Mouse (Mus musculus) A20 (cell line): ENCODE data around the gene Cdkal1.

Experiments
- DNase-seq: peaks from one replicate; pipeline ENCODE4 v3.0.0-alpha.2; 2011; ENCODE audit warnings: low read depth, low spot score

Gene Cdkal1

DNA sequence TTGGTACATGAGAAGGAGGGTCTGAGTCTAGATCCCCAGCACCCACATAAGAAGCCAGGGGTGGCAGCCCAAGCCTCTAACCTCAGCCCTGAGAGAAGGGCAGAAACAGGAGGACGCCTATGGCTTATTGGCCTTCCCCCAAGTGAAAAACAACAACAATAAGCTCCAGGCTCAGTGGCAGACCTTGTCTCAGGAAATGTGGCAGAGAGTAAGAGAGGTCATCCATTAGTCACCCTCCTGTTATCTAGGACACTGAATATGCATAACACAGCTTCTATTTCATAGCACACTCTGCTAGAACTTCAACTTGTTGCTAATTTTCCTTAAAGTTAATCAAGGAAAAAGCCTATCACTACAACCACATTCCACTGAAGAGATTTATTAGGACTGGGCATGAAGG is 154.1 kb downstream of the Cdkal1 start:
- no peak for DNase-seq

DNA sequence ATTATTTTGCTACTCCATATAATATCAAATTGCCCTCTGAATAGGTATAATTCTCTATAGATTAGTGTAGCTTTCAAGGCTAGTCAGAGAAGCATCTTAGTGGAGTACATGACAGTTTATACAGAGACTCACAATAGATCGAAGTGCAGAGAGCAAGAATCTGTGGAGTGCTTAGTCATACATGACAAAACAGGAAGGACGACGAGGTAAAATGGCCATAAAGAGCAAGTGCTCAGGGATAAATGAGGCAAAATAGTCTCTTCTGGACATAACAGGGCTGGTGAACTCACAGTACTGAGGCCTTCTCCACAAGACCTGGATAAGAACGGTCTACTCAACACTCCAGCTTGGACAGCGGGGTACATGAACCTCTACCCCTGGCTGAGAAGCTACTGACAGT is 155.6 kb downstream of the Cdkal1 start:
- no peak for DNase-seq

DNA sequence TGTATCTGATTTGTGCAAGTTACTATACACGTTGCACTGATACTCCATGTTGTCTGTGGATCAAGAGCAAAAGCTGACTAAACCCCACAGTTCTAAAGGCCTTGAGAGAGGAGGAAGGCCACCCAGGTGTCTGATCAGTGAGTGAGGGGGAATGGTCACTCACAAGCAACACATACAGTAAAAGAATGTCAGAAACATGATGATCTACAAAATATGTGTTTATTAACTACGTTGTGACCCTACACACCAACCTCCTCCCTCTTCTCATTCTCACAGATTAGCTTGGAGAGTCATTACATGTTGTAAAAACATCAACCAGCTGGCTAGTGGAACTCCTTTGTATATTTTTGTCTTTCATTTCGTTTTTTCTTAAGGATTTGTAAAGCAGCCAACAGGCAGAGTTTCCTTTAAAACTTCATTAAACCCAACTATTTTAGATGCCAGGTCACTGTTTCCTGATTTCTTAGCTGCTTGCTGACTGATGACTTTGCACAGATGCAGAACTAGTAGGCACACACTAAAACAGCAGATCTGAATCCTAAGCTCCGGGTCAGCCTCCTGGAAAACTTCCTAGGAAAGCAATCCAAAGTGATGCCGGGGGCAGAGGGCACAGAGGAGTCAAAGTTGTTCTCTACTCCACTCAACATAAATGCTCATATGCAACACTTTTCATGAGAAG is 157.0 kb downstream of the Cdkal1 start:
- no peak for DNase-seq

DNA sequence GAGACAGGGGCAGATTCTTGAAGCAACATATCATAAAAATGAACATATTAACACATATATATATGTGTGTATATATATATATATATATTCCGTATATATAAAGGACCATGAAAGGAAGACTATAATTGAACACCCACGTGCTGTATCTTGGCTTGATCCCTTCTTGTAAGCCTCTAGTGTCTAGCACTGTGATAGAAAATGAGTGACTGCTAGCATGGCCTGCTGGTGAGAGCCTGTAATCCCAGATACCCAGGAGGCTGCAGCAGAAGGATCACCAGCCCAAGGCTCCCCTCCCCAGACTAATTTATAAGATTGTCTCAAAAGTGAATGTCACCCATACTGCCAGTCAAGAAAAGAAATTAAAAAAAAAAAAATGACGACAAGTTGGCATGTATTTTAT is 158.2 kb downstream of the Cdkal1 start:
- DNase-seq, result no peak

DNA sequence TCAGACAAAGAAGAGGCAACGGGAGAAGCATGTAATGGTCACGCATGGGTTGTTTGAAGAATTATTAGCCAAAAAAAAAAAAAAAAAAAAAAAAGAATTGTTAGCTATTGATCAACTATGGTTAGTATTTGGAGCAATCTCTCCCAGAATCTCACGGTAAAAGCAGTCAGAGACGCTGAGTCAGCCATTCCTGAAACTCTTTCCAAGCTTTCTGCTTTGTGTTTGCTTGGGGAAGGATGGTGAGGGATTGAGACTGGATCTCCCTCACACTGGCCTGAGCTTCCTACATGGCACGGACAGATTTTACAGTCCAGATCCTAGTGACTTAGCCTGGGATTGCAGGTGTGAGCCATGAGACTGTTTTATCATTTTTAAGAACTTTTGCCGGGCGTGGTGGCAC is 164.7 kb downstream of the Cdkal1 start:
- DNase-seq, result no peak

DNA sequence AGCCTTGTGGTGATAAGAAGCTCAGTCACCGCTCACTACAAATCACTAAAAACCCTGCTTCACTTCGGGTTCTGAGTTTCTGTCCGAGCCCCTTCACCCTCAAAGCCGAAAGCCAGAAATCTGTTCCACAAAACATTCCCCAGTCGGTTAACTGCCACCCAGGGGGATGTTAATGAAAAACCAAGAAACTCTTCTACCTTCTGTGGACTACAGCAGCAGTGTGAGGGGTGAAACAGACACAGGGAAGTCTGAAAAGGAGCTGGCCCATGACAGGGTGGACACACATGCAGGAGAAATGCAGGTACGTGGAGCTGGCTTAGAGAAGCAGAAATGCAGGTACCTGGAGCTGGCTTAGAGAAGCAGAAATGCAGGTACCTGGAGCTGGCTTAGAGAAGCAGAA is 166.6 kb downstream of the Cdkal1 start:
- no peak for DNase-seq

DNA sequence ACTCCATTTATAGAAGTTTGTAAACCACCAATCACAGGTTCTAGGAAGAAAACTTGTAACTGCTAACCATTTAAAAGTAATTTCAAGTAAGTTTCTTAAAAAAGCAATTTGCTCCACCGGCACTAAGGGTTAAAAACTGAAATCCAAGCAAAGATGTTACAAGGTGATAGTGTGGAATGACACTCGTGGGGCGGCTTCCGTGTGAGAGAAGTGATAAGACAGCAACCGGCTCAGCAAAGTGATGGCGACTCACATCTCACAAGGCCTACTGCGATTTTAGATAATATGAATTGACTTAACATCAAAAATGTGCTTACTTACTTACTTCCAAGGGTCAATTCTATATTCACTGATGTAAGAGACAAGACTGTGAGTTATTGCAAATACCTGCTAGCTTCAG is 167.6 kb downstream of the Cdkal1 start:
- no peak for DNase-seq

DNA sequence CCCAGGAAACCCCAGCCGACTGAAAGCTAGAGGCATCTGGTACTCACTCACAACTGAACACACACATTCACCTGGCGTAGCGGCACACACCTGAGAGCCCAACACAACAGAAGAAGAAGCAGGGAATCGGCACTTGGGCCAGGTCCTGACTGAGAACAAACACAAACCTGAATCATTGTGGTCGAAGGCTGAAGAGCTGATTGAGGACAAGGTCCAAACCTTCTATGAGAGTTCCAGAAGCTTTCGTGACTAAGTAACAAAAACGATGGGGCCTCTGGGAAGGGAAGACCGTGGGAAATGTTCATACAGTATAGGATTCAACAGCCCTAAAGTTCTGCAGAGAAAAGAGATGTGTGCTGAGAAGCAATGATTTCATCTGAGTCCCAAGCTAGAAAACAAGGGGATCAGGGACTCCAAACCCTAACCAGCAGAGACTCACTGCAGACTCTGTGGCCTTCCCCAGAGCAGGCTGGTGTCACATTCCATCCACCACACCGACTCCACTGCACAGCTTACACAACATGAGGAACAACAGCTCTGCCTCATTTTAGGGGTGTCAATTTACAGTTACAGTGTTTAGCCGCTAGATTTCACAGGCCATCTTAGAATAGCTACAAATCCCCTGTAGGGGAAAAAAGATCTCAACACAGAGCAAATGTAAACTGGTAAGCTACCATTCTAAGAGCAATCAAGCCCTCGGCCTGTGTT is 175.8 kb downstream of the Cdkal1 start:
- DNase-seq, result no peak

DNA sequence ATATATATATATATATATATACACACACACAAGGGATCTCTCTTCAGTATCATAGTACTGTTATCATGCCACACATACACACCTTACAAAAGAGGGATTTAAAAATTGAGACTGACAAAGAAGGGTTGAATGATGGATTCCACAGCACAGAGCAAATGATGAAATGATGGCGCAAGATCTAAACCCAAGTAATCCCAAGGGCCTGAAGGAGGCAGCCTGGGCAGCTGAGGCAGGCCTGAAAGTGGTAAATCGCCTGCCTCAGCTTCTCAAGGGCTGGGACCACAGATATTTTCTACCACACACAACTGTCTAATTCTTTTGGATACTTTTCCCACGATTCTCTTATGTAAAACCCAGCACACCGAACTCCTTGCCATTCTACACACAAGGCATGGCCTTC is 177.9 kb downstream of the Cdkal1 start:
- DNase-seq, result no peak

DNA sequence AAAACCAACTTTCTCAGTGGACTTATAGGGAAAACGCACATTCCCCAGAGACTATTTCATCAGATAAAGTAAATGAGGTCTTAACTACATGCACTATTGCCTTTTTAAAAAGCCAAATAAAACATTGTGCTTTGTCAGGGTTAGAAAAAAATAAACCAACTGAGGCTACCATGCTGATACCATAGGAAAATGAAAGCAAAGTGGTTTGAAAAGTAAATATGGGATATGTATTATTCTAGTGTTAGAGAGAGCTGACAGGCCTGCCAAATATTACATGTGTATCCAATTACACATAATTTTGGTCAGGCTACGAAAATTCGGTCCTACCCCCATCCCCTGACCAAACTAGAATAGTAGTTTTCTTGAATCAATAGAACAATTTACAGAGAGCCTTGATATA is 184.8 kb downstream of the Cdkal1 start:
- DNase-seq, result no peak

DNA sequence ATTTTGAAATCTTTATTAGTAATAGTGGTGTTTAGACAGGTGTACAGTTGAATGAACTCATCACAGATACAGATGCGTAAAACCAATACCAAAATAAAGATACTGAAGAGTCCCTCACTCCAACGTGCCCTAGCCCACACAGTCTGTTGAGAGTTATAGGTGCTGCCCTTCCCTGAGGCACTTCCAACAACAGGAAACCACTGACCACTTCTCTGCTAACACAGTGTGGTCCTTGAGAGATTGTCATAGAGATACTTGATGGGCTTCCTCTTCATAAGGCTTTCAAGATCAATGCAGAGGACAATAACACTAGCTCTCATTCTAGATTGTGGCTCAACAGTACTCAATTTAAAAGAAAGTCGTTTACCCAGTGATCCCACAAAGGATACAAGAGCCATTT is 191.6 kb downstream of the Cdkal1 start:
- DNase-seq, result no peak

DNA sequence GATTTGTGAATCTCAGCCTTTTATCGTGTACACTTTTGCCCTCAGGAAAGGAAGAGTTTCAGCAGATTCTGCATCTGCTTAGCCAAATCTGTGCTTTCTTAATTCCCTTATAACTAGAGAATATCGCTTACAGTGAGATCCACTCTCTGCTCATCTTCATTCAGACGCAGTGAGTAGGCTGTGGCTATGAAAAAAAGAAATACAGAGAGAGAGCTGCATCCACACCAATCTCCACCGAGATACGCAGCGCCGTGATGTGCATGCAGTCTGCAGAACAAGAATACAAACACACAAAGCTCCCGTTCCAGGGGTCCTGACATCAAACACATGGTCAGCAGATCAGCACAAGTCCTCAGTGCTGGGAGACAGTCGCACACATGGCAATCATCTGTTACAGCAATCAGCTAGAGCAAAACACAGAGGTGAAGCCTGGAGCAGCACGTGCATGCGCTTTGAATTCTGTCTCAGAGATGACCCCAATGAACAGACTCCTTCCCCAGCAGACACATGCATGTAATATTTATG is 199.6 kb downstream of the Cdkal1 start:
- no peak for DNase-seq

DNA sequence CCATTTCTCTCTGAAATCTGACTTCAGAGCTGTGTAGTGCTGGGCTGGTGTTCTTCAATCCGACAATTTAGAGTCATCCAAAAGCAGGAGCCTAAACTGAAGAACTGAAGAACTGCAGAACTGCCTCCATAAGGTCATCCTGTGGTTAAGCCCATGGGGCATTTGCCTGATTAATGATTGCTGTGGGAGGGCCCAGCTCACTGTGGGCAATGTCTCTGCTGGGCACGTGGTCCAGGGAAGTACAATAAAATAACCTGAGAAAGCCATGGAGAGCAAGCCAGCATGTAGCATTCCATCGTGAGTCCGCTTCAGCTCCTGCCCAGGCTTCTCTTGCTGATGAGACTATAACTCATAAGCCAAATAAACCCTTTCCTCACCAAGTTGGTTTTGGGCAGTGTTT is 202.1 kb downstream of the Cdkal1 start:
- DNase-seq, result no peak

DNA sequence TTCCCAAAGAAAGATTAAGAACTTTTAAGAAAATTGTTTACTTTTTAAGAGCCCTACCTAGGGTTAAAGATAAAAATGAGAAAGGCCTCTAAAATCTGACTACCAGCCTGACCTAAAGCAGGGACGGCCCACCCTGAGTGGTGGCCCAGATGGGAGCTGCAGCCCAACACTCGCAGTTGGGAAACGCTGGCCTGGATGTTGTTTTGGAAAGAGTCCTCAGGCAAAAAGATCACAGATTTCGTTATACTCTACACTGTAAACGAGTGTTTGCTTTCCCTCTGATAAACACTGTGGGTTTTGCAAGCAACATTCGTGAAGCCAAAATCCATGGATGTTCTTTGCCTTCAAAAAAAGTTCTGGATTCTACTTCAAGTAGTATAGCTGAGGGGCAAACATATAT is 202.7 kb downstream of the Cdkal1 start:
- DNase-seq, result no peak

DNA sequence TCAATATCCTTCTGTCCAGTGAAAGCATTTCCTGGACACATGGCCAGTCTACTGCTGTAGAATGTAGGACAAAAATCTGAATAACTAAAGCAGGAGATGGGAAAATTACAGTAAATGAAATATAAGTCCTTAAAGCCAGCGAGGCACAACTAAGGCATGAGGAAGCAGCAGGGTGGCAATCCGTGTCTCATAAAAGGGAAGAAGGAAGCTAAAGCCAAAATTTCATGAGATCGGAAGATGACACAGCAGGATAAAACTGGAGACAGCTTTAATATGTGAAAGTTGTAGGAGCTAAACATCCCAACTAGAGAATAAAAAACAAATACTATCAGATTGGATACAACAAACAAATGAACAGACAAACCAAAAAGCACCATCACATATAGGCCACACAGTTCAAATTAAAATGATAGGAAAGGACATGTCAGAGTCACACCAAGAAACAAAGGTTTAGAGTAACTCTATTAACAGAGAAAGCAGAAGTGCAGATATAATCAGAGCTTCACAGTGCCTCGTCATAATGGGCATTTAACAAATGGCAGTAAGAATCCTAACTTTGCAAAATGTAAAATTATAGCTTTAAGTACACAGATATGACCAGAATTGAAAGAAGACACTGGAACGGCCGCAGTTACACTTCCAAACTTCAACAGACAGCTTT is 204.8 kb downstream of the Cdkal1 start:
- DNase-seq, result no peak

DNA sequence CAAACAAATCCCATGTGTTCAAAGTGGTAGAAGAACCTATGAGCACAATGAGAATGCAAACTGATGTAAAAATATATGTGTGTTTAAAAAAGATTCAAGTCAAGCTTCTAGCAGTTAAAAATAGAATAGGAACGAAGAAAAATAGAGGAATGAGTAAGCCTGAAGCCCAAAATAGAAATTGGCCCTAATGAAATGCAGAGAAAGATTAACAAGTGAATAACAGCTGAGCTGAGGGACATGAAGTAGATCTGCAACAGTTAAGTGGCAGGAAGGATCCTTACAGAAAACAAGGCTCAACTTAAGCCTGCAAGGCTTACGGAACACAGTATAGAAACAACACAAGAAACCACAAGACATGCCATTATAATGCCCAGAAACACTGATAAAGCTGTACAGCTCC is 205.9 kb downstream of the Cdkal1 start:
- no peak for DNase-seq

DNA sequence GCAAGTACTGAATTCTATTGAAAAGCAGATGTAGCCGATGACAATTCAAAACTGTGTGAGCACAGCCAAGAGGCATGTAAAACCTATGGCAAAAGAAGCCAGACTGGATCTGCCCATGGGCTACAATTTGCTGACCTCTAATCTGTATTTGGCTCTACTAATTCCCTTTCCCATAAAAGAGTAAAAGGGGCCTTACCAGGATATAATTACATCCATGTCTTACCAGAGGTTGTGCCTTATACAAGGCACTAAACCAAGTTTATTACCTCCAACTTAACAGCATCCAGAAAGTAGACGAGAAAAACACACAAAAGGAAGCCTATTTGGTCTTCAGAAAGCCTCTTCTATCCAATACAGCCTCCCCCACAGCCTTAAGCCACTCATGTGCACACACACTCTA is 213.2 kb downstream of the Cdkal1 start:
- no peak for DNase-seq

DNA sequence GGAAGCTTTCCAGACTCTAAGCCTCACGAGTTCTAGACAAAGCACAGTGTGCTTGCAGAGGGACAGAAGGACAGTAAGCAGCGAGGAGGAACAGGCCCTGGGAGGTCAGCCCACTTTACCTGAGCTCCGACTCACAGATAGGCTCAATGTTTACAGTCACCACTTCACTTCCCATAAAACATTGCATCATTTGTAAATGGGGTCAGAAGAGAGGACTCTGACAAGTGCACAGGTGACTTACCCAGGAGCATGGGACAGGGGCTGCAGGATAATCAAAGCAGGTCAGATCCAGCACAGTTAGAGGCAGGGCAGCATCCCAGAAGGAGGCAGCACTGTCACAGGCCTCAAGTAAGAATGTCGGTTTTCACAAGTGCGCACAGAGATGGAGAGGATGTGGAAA is 214.3 kb downstream of the Cdkal1 start:
- no peak for DNase-seq

DNA sequence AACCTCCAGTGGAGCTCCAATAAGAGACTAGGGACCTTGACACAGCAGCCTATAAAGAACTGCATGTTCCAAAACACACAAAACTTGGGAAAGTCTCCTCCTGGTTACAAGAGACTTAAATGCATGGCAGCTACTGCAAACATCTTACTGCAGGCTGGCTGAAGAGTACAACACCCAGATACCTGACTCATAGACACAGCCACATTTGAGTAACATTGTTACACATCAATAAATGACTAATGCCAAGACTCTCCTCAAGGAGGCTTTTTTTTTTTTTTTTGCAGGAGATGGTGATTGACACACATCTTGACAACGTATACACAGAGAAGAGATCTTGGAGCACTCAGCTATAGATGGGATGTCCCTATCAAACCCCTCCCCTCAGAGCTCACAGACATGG is 215.3 kb downstream of the Cdkal1 start:
- DNase-seq, result no peak

DNA sequence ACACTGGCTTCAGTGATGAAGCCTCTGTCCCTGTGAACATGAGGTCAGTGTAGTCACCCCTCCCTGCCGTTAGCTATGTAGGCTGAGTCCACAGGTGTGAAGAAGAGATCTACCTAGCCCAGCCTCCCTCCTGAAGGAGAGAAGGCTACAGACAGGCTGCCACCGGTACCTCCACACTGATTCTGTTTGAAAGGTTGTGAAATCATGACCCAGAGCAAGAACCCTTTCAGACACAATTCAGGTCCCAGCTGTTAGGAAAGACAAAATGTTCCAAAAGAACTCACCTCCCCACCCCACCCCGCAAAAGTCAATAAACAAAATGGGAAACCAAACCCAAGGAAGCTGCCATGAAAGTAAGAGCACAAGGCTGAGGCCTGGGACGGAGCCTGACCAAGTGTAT is 217.2 kb downstream of the Cdkal1 start:
- no peak for DNase-seq

DNA sequence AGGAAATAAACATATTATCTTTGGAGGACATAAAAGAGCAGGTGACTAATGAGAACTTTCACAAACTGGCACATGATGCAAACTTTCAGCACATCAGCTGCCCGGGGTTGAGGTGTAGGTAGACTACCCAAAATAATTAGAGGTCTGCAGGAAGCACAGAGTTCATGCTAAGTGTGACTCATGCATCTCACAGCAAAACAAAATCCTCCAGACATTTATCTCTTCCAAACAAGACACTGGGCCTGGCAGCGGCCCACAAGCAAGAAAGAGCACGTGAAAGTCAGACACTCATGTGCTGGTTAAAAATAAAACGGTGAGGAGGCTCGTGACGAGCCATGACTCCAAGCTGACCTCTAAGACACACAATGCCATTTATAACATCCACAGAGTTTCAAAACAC is 217.7 kb downstream of the Cdkal1 start:
- no peak for DNase-seq

DNA sequence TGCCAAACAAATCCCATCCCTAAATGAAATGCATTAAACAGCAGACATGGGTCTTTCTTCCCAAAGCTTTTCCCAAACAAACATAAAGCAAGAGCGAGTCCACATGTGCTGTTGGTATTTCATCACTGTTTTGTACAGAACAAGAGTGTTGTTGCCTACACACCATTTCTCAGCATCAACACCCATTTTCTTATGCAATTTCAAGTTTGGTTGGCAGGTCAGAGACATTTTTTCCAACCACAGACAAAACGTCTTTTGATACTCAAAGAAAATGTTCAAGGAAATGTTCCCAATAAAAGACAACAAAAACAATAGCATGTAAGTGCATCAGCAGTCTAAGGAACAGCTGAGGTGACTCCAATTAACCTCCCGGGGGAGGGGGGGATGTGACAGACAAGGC is 219.9 kb downstream of the Cdkal1 start:
- no peak for DNase-seq

DNA sequence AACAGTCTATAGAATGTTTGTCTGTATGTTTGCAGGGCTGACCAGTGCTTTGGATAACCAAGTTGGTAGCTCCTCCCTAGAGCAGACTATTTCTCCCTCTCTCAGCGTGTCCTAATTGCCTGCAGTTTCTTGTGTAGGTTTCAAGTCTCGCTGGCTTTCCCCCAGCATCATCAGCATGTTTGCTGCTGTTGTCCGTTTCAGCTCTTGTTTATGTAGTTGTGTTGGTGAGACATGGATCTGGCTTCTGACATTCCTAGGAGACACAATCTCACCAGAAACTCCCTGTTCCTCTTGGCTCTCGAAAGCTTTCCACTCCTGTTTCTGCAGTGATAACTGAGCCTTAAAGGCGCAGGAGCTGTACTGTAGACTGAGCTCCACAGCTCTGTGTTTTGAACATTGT is 224.1 kb downstream of the Cdkal1 start:
- no peak for DNase-seq
